Mouse (Mus musculus): ENCODE measurements around the gene Hnrnpk.
"Not testable (repeated sequence)": the region's sequence is repeated elsewhere in the genome, so short reads cannot be mapped to it uniquely, and the experiment has no call there.

Gene Hnrnpk

GRCm38 (mm10) chr13:58387948-58388347 is 15.2 kb downstream of the Hnrnpk start:
- DNase-seq = peak; percentile 28

GRCm38 (mm10) chr13:58385547-58385920 is 17.6 kb downstream of the Hnrnpk start:
- no peak for DNase-seq

- peak; percentile 30 for DNase-seq
Measured at GRCm38 (mm10) chr13:58384779-58385546, 18.2 kb downstream of the Hnrnpk start, which contains the start of gene 2210016F16Rik. Gene 2210016F16Rik, minus strand, starts transcription at chr13:58385225.

- DNase-seq = no peak
Measured at GRCm38 (mm10) chr13:58384371-58384770, 18.8 kb downstream of the Hnrnpk start.

- DNase-seq = no peak
Measured at GRCm38 (mm10) chr13:58373153-58373470, 30.0 kb downstream of the Hnrnpk start.

GRCm38 (mm10) chr13:58372278-58373152 is 30.6 kb downstream of the Hnrnpk start:
- no peak for DNase-seq

- no peak for DNase-seq
Measured at GRCm38 (mm10) chr13:58368835-58369234, 34.3 kb downstream of the Hnrnpk start.

- no peak for DNase-seq
Measured at GRCm38 (mm10) chr13:58367641-58368040, 35.5 kb downstream of the Hnrnpk start.

- no peak for DNase-seq
Measured at GRCm38 (mm10) chr13:58366373-58366772, 36.8 kb downstream of the Hnrnpk start.

- DNase-seq = not testable (repeated sequence)
Measured at GRCm38 (mm10) chr13:58365179-58365578, 38.0 kb downstream of the Hnrnpk start.

- no peak for DNase-seq
Measured at GRCm38 (mm10) chr13:58364353-58365175, 38.6 kb downstream of the Hnrnpk start.

GRCm38 (mm10) chr13:58359304-58359653 is 43.9 kb downstream of the Hnrnpk start:
- DNase-seq = no peak

- DNase-seq = peak; percentile 55
Measured at GRCm38 (mm10) chr13:58358629-58359303, 44.4 kb downstream of the Hnrnpk start, which contains the start of gene Kif27. Gene Kif27, minus strand, starts transcription at chr13:58359122.

GRCm38 (mm10) chr13:58352996-58353395 is 50.1 kb downstream of the Hnrnpk start:
- no peak for DNase-seq

- DNase-seq = no peak
Measured at GRCm38 (mm10) chr13:58350606-58351005, 52.5 kb downstream of the Hnrnpk start.

GRCm38 (mm10) chr13:58344505-58344904 is 58.6 kb downstream of the Hnrnpk start:
- DNase-seq = no peak
